Mouse (Mus musculus): Measurements from ENCODE around the gene Pigm. TPM values are rescaled to one million over a fixed set of nuclear protein-coding genes. Genes with fewer than 3 reads are reported as not detected.

Pigm gene
- polyA plus RNA-seq, 1 experiment from 2014 or later: 8.7 TPM

Other genes with a start within 250 kb of the Pigm start
- gene Pex19, start 249.8 kb upstream of the Pigm start, polyA plus RNA-seq (2014; fragmentation: Nextera tagmentation; extraction: Ambion mirVana): 140 TPM in 2 replicates
- 102 and 114 TPM in 2 replicates for gene Dcaf8, start 228.5 kb upstream of the Pigm start, polyA plus RNA-seq (2014; fragmentation: Nextera tagmentation; extraction: Ambion mirVana)
- gene Pea15a, start 169.7 kb upstream of the Pigm start, polyA plus RNA-seq (2014; fragmentation: Nextera tagmentation; extraction: Ambion mirVana): 87.4 and 93.1 TPM in 2 replicates
- gene Casq1, start 156.7 kb upstream of the Pigm start, polyA plus RNA-seq (2014; fragmentation: Nextera tagmentation; extraction: Ambion mirVana): 19.1 and 20.4 TPM in 2 replicates
- not detected in 2 replicates for gene Atp1a4, start 118.1 kb upstream of the Pigm start, polyA plus RNA-seq (2014; fragmentation: Nextera tagmentation; extraction: Ambion mirVana)
- 47.6 and 48.5 TPM in 2 replicates for gene Igsf8, start 114.9 kb upstream of the Pigm start, polyA plus RNA-seq (2014; fragmentation: Nextera tagmentation; extraction: Ambion mirVana)
- gene Atp1a2, start 78.5 kb upstream of the Pigm start, polyA plus RNA-seq (2014; fragmentation: Nextera tagmentation; extraction: Ambion mirVana): 1.6 and 1.7 TPM in 2 replicates
- gene Kcnj9, start 47.2 kb upstream of the Pigm start, polyA plus RNA-seq (2014; fragmentation: Nextera tagmentation; extraction: Ambion mirVana): 0.04 TPM in 1 of 2 replicates, not detected in the other
- 0.07 and 0.09 TPM in 2 replicates for gene Kcnj10, start 35.3 kb upstream of the Pigm start, polyA plus RNA-seq (2014; fragmentation: Nextera tagmentation; extraction: Ambion mirVana)
- 1.8 and 2.0 TPM in 2 replicates for gene Slamf9, start 98.8 kb downstream of the Pigm start, polyA plus RNA-seq (2014; fragmentation: Nextera tagmentation; extraction: Ambion mirVana)
- 40.9 and 44.3 TPM in 2 replicates for gene Igsf9, start 105.2 kb downstream of the Pigm start, polyA plus RNA-seq (2014; fragmentation: Nextera tagmentation; extraction: Ambion mirVana)
- 241 TPM in 2 replicates for gene Tagln2, start 123.5 kb downstream of the Pigm start, polyA plus RNA-seq (2014; fragmentation: Nextera tagmentation; extraction: Ambion mirVana)
- gene Cfap45, start 144.3 kb downstream of the Pigm start, polyA plus RNA-seq (2014; fragmentation: Nextera tagmentation; extraction: Ambion mirVana): 1.1 and 1.9 TPM in 2 replicates
- gene Vsig8, start 179.4 kb downstream of the Pigm start, polyA plus RNA-seq (2014; fragmentation: Nextera tagmentation; extraction: Ambion mirVana): 0.27 and 0.35 TPM in 2 replicates
- 0.24 and 0.28 TPM in 2 replicates for gene Slamf8, start 214.0 kb downstream of the Pigm start, polyA plus RNA-seq (2014; fragmentation: Nextera tagmentation; extraction: Ambion mirVana)
- gene Fcrl6, start 226.0 kb downstream of the Pigm start, polyA plus RNA-seq (2014; fragmentation: Nextera tagmentation; extraction: Ambion mirVana): not detected in 2 replicates

All from intestine, embryonic 14.5 days (tissue).